Mouse (Mus musculus): ENCODE results near the gene Slc7a15. TPM values are rescaled to one million over a fixed set of nuclear protein-coding genes. Genes with fewer than 3 reads are reported as not detected.

Gene Slc7a15
- total and polyA plus RNA-seq, 3 experiments: not detected

DNA sequence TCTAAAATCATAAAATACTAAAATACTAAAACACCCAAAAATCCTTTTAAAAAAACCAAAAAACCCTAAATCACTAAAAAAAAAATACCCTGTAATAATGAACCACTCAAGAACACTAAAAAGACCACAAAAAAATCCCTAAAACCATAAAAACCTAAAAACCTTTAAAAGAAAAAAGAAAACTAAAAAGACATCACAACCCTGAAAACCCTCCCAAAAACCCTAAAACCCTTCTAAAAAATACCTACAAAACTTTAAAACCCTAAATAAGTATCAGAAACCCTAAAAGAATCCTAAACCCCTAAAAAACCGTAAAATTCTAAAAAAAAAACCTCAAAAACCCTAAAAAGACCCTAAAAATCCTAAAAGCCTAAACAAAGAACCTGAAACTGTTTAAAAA, 32.8 kb upstream of the Slc7a15 start:
- Histone ChIP-seq H3K9me3 (replicated peaks; ENCODE audit: insufficient read depth, low read length) (no peaks in the 10 kb centered on the region), H3K27me3 (ENCODE audit: control insufficient read depth in 1 of 2, insufficient read depth in 2 of 2, low read length in 2 of 2) (no peaks in the 10 kb centered on the region), H3K79me2 (ENCODE audit: control insufficient read depth, insufficient read depth, low read length, poor library complexity) (no peaks in the 10 kb centered on the region), H3K36me3 (ENCODE audit: control insufficient read depth in 1 of 2, insufficient read depth in 2 of 2, low read length in 2 of 2) (no peaks in the 10 kb centered on the region; a peak in 1 of 4 replicates), H3K4me3 (ENCODE audit: control insufficient read depth in 1 of 2, insufficient read depth in 1 of 2, low read depth in 2 of 2, low read length in 2 of 2) (no peak overlapping the region), H3K27ac (ENCODE audit: control insufficient read depth, low read depth, low read length) (no peak overlapping the region), H3K4me1 (ENCODE audit: control insufficient read depth in 1 of 2, insufficient read depth in 2 of 2, low read length in 2 of 2) (peaks cover 0 to 2% of the 10 kb centered on the region in 2 experiments; a peak in 1 of 4 replicates), H3K9ac (ENCODE audit: control insufficient read depth, low read depth, low read length, poor library complexity, severe bottlenecking) (no peak overlapping the region)
- 0 out of 2 replicates have a peak, but pooled peaks have one; percentile 17 for TF ChIP-seq ZNF384 (IDR thresholded peaks at IDR 0.05; ENCODE audit: low read depth, low read length)
- no peak for TF ChIP-seq HCFC1 (IDR thresholded peaks at IDR 0.05; ENCODE audit: low read depth, low read length)
- peak; percentile 10 for DNase-seq (ENCODE audit: low read depth, low spot score)

DNA sequence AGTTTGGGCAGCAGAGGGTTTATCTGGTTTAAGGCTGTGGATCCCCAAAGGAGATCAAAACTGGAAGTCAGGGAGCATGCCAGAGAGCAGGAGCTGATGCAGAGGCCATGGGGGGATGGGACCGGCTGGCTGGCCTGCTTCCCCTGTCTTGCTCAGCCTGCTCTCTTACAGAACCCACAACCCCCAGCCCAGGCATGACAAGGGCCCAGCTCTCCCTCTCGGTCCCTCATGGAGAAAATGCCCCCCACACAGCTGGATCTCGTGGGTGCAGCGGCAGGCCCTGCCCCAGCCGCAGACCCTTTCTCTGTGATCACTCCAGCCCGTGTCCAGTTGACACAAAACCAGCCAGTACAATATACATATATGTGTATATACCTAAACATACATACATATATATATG, 30.7 kb upstream of the Slc7a15 start:
- no peaks in the 10 kb centered on the region for H3K27me3 ChIP-seq (ENCODE audit: control insufficient read depth in 1 of 2, insufficient read depth in 2 of 2, low read length in 2 of 2)
- TF ChIP-seq ZNF384 (IDR thresholded peaks at IDR 0.05; ENCODE audit: low read depth, low read length) (no peak), ZC3H11A (IDR thresholded peaks at IDR 0.05; ENCODE audit: low read depth, low read length) (no peak), POLR2A (IDR thresholded peaks at IDR 0.05; ENCODE audit: control insufficient read depth in 1 of 2, insufficient read depth in 1 of 2, low read depth in 1 of 2, low read length in 2 of 2, poor library complexity in 1 of 2) (no peak), GATA1 (IDR thresholded peaks at IDR 0.05; ENCODE audit: low read depth, low read length) (no peak), MYB (IDR thresholded peaks at IDR 0.05; ENCODE audit: low read depth, low read length) (no peak), POLR2AphosphoS5 (IDR thresholded peaks at IDR 0.05; ENCODE audit: borderline replicate concordance, low read depth, low read length) (no peak), SIN3A (IDR thresholded peaks at IDR 0.05; ENCODE audit: low read length) (no peak), RAD21 (IDR thresholded peaks at IDR 0.05; ENCODE audit: low read depth, low read length) (no peak), UBTF (IDR thresholded peaks at IDR 0.05; ENCODE audit: borderline replicate concordance, insufficient read depth, low read depth, low read length) (no peak), CHD2 (IDR thresholded peaks at IDR 0.05; ENCODE audit: low read length) (no peak), MEF2A (IDR thresholded peaks at IDR 0.05; ENCODE audit: extremely low read depth, insufficient replicate concordance, low read depth, low read length, poor library complexity, severe bottlenecking) (no peak), ELF1 (IDR thresholded peaks at IDR 0.05; ENCODE audit: low read depth, low read length) (no peak), EP300 (IDR thresholded peaks at IDR 0.05; ENCODE audit: low read depth in 1 of 2, low read length in 2 of 2) (no peak), CHD1 (IDR thresholded peaks at IDR 0.05; ENCODE audit: low read depth, low read length) (no peak), NELFE (IDR thresholded peaks at IDR 0.05; ENCODE audit: low read depth, low read length) (no peak), MAX (IDR thresholded peaks at IDR 0.05; ENCODE audit: low read length) (no peak)
- no peaks in the 10 kb centered on the region for H3K9me3 ChIP-seq (replicated peaks; ENCODE audit: insufficient read depth, low read length)
- H3K4me1 ChIP-seq (ENCODE audit: control insufficient read depth in 1 of 2, insufficient read depth in 2 of 2, low read length in 2 of 2): peaks cover 0 to 2% of the 10 kb centered on the region in 2 experiments; a peak in 1 of 4 replicates
- no peaks in the 10 kb centered on the region; a peak in 1 of 4 replicates for H3K36me3 ChIP-seq (ENCODE audit: control insufficient read depth in 1 of 2, insufficient read depth in 2 of 2, low read length in 2 of 2)
- no peak overlapping the region for H3K9ac ChIP-seq (ENCODE audit: control insufficient read depth, low read depth, low read length, poor library complexity, severe bottlenecking)
- no peak for DNase-seq (ENCODE audit: low read depth, low spot score)
- no peak overlapping the region for H3K4me3 ChIP-seq (ENCODE audit: control insufficient read depth in 1 of 2, insufficient read depth in 1 of 2, low read depth in 2 of 2, low read length in 2 of 2)
- H3K79me2 ChIP-seq (ENCODE audit: control insufficient read depth, insufficient read depth, low read length, poor library complexity): no peaks in the 10 kb centered on the region
- no peak overlapping the region for H3K27ac ChIP-seq (ENCODE audit: control insufficient read depth, low read depth, low read length)

All from MEL (cell line).